ENCODE assay signal across 9 mouse cellular contexts in genomic region chr5:112394415-112394763, GRCm38 (mm10). TPM values are rescaled to one million over a fixed set of nuclear protein-coding genes. Genes with fewer than 3 reads are reported as not detected.
A peak's percentile ranks its signal among the peaks of the same experiment; 100 is the strongest.
DNase-seq lines count a peak whose midpoint lies in the region; ATAC-seq and TF ChIP-seq lines count a peak whose summit lies in the region.
"Had no signal": no experiment of that assay in that cellular context is flagged by ENCODE, and none has a peak within 500 bp of the region (broad histone marks: within the 10 kb centered on the region; RNA-seq: fewer than 3 reads in every experiment).

No protein-coding gene starts in this region.

- H3K27me3 ChIP-seq in lung, embryonic 16.5 days (ENCODE audit: control insufficient read depth, insufficient read depth, low read depth, low read length): peaks cover 32% of the 10 kb centered on the region
- H3K27me3 ChIP-seq in intestine, postnatal 0 days (replicated peaks; ENCODE audit: control insufficient read depth, insufficient read depth, low read length): peaks cover 30% of the 10 kb centered on the region
- no peaks in the 10 kb centered on the region for H3K27me3 ChIP-seq in neural tube, embryonic 15.5 days (replicated peaks)

- 0% methylated on average over 9 of the region's 28 CpGs for WGBS in lung, embryonic 16.5 days
- 2% methylated on average over 26 of the region's 28 CpGs for WGBS in intestine, postnatal 0 days
- under 1% methylated on average over 11 of the region's 28 CpGs for WGBS in neural tube, embryonic 15.5 days

- no peaks in the 10 kb centered on the region for H3K4me1 ChIP-seq in lung, embryonic 16.5 days (replicated peaks; ENCODE audit: control insufficient read depth, insufficient read depth, low read length)
- H3K4me1 ChIP-seq in intestine, postnatal 0 days (replicated peaks; ENCODE audit: control insufficient read depth, insufficient read depth, low read length): no peaks in the 10 kb centered on the region
- peaks cover 55% of the 10 kb centered on the region for H3K4me1 ChIP-seq in neural tube, embryonic 15.5 days

- H3K9me3 ChIP-seq in lung, embryonic 16.5 days (ENCODE audit: control insufficient read depth, low read length): no peaks in the 10 kb centered on the region
- H3K9me3 ChIP-seq in intestine, postnatal 0 days (ENCODE audit: control insufficient read depth): no peaks in the 10 kb centered on the region
- H3K9me3 ChIP-seq in neural tube, embryonic 15.5 days (replicated peaks): no peaks in the 10 kb centered on the region

- TF ChIP-seq CTCF in intestine, postnatal 0 days (IDR thresholded peaks at IDR 0.05; ENCODE audit: low read depth): no peak

- DNase-seq in cerebellum, adult 11 months: no peak
- DNase-seq in lung, postnatal 25 days (ENCODE audit: low spot score): no peak
- no peak for DNase-seq in urinary bladder, postnatal 4 days (ENCODE audit: low spot score in 2 of 2)
- no peak for DNase-seq in gastrocnemius, adult 8-10 months (ENCODE audit: low spot score in 2 of 2)

- H3K36me3 ChIP-seq in lung, embryonic 16.5 days (ENCODE audit: control insufficient read depth, insufficient read depth, low read length): no peaks in the 10 kb centered on the region
- no peaks in the 10 kb centered on the region for H3K36me3 ChIP-seq in intestine, postnatal 0 days (ENCODE audit: control insufficient read depth, insufficient read depth)
- peaks cover 11% of the 10 kb centered on the region for H3K36me3 ChIP-seq in neural tube, embryonic 15.5 days

- ATAC-seq in cerebellum, adult (ENCODE audit: insufficient number of reproducible peaks, low FRiP score, low TSS enrichment): peak; percentile 38; the same call in 1 of the 2 replicates
- peak; percentile 59 for ATAC-seq in lung, embryonic 16.5 days (ENCODE audit: low read depth)
- 0 out of 2 replicates have a peak, but pooled peaks have one; percentile 31 for ATAC-seq in intestine, postnatal 0 days
- peak; percentile 77 for ATAC-seq in neural tube, embryonic 15.5 days (ENCODE audit: low FRiP score)

- peak overlapping the region; percentile 68 for H3K9ac ChIP-seq in lung, embryonic 16.5 days (ENCODE audit: low read length)
- no peak overlapping the region for H3K9ac ChIP-seq in intestine, postnatal 0 days (ENCODE audit: low read depth, low read length)
- H3K9ac ChIP-seq in neural tube, embryonic 15.5 days (replicated peaks): peak overlapping the region; percentile 68

- H3K4me2 ChIP-seq in lung, embryonic 16.5 days (ENCODE audit: low read depth, low read length): peak overlapping the region; percentile 88
- H3K4me2 ChIP-seq in intestine, postnatal 0 days (replicated peaks; ENCODE audit: low read depth): peak overlapping the region; percentile 74
- peak overlapping the region; percentile 77 for H3K4me2 ChIP-seq in neural tube, embryonic 15.5 days

- H3K27ac ChIP-seq in lung, embryonic 16.5 days (ENCODE audit: low read length): no peak overlapping the region
- no peak overlapping the region for H3K27ac ChIP-seq in intestine, postnatal 0 days (ENCODE audit: low read depth, low read length)
- H3K27ac ChIP-seq in neural tube, embryonic 15.5 days (replicated peaks): peak overlapping the region; percentile 89

- peak overlapping the region; percentile 62 for H3K4me3 ChIP-seq in lung, embryonic 16.5 days (ENCODE audit: low read length)
- peak overlapping the region; percentile 53 for H3K4me3 ChIP-seq in intestine, postnatal 0 days (ENCODE audit: low read depth, low read length)
- peak overlapping the region; percentile 68 for H3K4me3 ChIP-seq in neural tube, embryonic 15.5 days (replicated peaks)

RNA-seq across cellular contexts. Expression of gene Asphd2, which starts 0.3 kb away (rescaled TPM):
- 1.7 and 1.9 TPM in 2 replicates for polyA plus RNA-seq in lung, embryonic 16.5 days (2015; fragmentation: Nextera tagmentation; extraction: Ambion mirVana)
- 3.1 and 4.6 TPM in 2 replicates for polyA plus RNA-seq in intestine, postnatal 0 days (2015; fragmentation: Nextera tagmentation; extraction: Ambion mirVana)
- 58.3 and 89.1 TPM in 2 replicates for polyA plus RNA-seq in neural tube, embryonic 15.5 days (2015; fragmentation: Nextera tagmentation; extraction: Ambion mirVana)
- total RNA-seq in gastrocnemius, adult 8-10 months (2022): under 1 TPM in 3 of 4 experiments, not detected in 1; 0.15 to 0.99 (median 0.20) TPM

RNA-seq across cellular contexts. Expression of gene Gm6583, which starts 38.6 kb away (rescaled TPM):
- polyA plus RNA-seq in lung, embryonic 16.5 days (2015; fragmentation: Nextera tagmentation; extraction: Ambion mirVana): 0.13 and 0.15 TPM in 2 replicates
- polyA plus RNA-seq in intestine, postnatal 0 days (2015; fragmentation: Nextera tagmentation; extraction: Ambion mirVana): 0.12 TPM in 1 of 2 replicates, not detected in the other
- 0.13 and 0.22 TPM in 2 replicates for polyA plus RNA-seq in neural tube, embryonic 15.5 days (2015; fragmentation: Nextera tagmentation; extraction: Ambion mirVana)
- total RNA-seq in gastrocnemius, adult 8-10 months (2022): not detected
- total RNA-seq: left cerebral cortex, adult 18-20 months had no signal

RNA-seq across cellular contexts. Expression of gene Hps4, which starts 51.5 kb away (rescaled TPM):
- 28.9 and 34.8 TPM in 2 replicates for polyA plus RNA-seq in lung, embryonic 16.5 days (2015; fragmentation: Nextera tagmentation; extraction: Ambion mirVana)
- polyA plus RNA-seq in intestine, postnatal 0 days (2015; fragmentation: Nextera tagmentation; extraction: Ambion mirVana): 28.8 and 37.3 TPM in 2 replicates
- polyA plus RNA-seq in neural tube, embryonic 15.5 days (2015; fragmentation: Nextera tagmentation; extraction: Ambion mirVana): 37.4 and 38.2 TPM in 2 replicates
- 1 to 10 TPM; 4.5 to 7.3 (median 5.5) TPM for total RNA-seq in gastrocnemius, adult 8-10 months (2022)

RNA-seq across cellular contexts. Expression of gene Srrd, which starts 51.5 kb away (rescaled TPM):
- 34.5 and 36.8 TPM in 2 replicates for polyA plus RNA-seq in lung, embryonic 16.5 days (2015; fragmentation: Nextera tagmentation; extraction: Ambion mirVana)
- 15.4 and 19.0 TPM in 2 replicates for polyA plus RNA-seq in intestine, postnatal 0 days (2015; fragmentation: Nextera tagmentation; extraction: Ambion mirVana)
- 57.5 and 61.9 TPM in 2 replicates for polyA plus RNA-seq in neural tube, embryonic 15.5 days (2015; fragmentation: Nextera tagmentation; extraction: Ambion mirVana)
- total RNA-seq in gastrocnemius, adult 8-10 months (2022): 1 to 10 TPM; 3.8 to 7.2 (median 5.1) TPM

RNA-seq across cellular contexts. Expression of gene Gm6588, which starts 54.8 kb away (rescaled TPM):
- not detected in 2 replicates for polyA plus RNA-seq in lung, embryonic 16.5 days (2015; fragmentation: Nextera tagmentation; extraction: Ambion mirVana)
- not detected in 2 replicates for polyA plus RNA-seq in intestine, postnatal 0 days (2015; fragmentation: Nextera tagmentation; extraction: Ambion mirVana)
- 0.57 and 0.79 TPM in 2 replicates for polyA plus RNA-seq in neural tube, embryonic 15.5 days (2015; fragmentation: Nextera tagmentation; extraction: Ambion mirVana)
- not detected for total RNA-seq in gastrocnemius, adult 8-10 months (2022)
- total RNA-seq: left cerebral cortex, adult 18-20 months had no signal

Comparison
In these comparisons a context has a peak if more than half of its experiments do, and no peak if none do; other contexts are left out.
1. RNA of gene Asphd2, which starts 0.3 kb away (polyA plus RNA-seq): 58.3 to 89.1 TPM in neural tube, embryonic 15.5 days; 3.1 to 4.6 TPM in intestine, postnatal 0 days and 1.7 to 1.9 TPM in lung, embryonic 16.5 days; every median in the first group is over 10 times any median in the second.
2. Peak in every context shown above with its lines, with median percentiles within 50 percentile points of each other: ATAC-seq, H3K4me2 ChIP-seq and H3K4me3 ChIP-seq.